Mouse (Mus musculus) liver, adult 2 months (tissue): ENCODE data around the gene Strbp.
A peak's percentile ranks its signal among the peaks of the same experiment; 100 is the strongest.

Experiments used
- CTCF ChIP-seq: fragments of 200-500 bp; IDR thresholded peaks from 2 replicates; pipeline ENCODE4 v1.5.1; 2011; ENCODE audit warnings: low read depth, low read length, control low read depth
- POLR2A ChIP-seq: fragments of 200-500 bp; IDR thresholded peaks from 2 replicates; pipeline ENCODE4 v1.6.1; 2011; ENCODE audit warnings: low read length, control low read depth; ENCODE audit not compliant: insufficient read depth; ENCODE audit errors: extremely low read depth

DNA sequence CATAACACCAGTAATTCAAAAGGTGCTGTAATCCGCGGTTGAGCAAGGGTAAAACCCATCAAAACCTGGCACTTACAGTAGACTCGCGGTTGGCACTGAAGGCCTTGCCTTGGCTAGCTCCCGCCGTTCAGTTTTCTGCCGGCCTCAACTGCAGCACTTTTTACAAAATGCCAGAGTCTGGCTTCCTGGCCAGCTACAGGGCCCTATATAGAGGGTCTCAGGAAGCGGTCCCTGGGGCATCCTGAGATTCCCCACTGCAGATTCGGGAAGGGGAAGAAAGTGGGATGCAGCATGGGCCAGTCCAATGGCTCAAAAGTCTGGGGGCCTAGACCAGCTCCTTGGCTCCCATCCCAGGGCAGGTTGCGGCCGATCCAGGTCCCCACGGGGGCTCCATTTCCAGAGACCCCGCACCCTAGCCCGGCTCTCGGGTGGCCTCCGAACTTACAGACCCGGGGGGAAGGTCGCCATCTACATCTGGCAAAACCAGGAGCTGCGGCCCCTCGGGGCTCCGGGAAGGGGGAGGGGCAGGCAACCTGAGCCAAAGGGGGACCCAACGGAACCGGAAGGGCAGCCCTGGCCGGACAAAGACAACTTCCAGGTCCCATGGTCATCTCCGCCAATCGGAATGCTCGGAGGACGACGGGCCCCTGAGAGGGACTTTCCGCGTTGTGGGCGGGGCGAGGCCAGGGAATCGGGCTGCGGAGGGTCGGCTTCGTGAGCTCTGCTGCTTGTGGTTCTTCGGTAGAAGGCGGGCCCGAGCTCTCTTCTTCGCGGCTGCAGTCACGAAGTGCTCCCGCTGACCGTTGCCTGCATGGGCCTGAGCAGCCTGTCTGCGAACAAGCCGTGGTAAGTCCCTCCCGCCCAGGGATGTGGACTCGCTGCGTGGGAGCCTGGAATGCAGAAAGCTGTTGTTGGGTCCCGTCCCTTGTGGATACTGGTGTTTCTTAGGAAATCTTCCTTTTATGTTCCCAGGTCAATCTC is 260.8 kb downstream of the Strbp start, which contains the start of the genes Zbtb26, Zbtb6 and Rabgap1:
- no peak for TF ChIP-seq CTCF
- TF ChIP-seq POLR2A, result peak; percentile 56; the same call in 1 of the 2 replicates
